Mouse (Mus musculus) small intestine, adult 2 months (tissue): ENCODE results near the gene Kng1. TPM values are rescaled to one million over a fixed set of nuclear protein-coding genes. Genes with fewer than 3 reads are reported as not detected.
A peak's percentile ranks its signal among the peaks of the same experiment; 100 is the strongest.

Experiments used
- H3K27ac ChIP-seq: fragments of 200-500 bp; 2 replicates; pipeline ENCODE4 v1.5.1; 2012; ENCODE audit warnings: low read depth, low read length, control low read depth, inconsistent platforms; ENCODE audit not compliant: insufficient read depth
- H3K27me3 ChIP-seq: fragments of 200-500 bp; 2 replicates; pipeline ENCODE4 v1.6.1; 2012; ENCODE audit warnings: mild to moderate bottlenecking, moderate library complexity, low read length, inconsistent platforms; ENCODE audit not compliant: control insufficient read depth, insufficient read depth
- H3K36me3 ChIP-seq: fragments of 200-500 bp; 2 replicates; pipeline ENCODE4 v1.6.1; 2012; ENCODE audit warnings: mild to moderate bottlenecking, low read length, control low read depth, inconsistent platforms; ENCODE audit not compliant: control insufficient read depth, insufficient read depth
- H3K4me1 ChIP-seq: fragments of 200-500 bp; 2 replicates; pipeline ENCODE4 v1.6.1; 2012; ENCODE audit warnings: low read length, inconsistent platforms, mixed read lengths; ENCODE audit not compliant: control insufficient read depth, insufficient read depth, insufficient read length
- H3K4me3 ChIP-seq: fragments of 200-500 bp; 2 replicates; pipeline ENCODE4 v1.5.1; 2012; ENCODE audit warnings: low read depth, mild to moderate bottlenecking, control low read depth, inconsistent platforms, low read length, moderate library complexity
- CTCF ChIP-seq: fragments of 200-500 bp; IDR thresholded peaks from 2 replicates; pipeline ENCODE4 v1.5.1; 2012; ENCODE audit warnings: low read depth, mild to moderate bottlenecking, control low read depth, inconsistent platforms, low read length, moderate library complexity, mixed read lengths; ENCODE audit not compliant: insufficient replicate concordance, insufficient read length; ENCODE audit errors: extremely low read depth
- POLR2A ChIP-seq: fragments of 200-500 bp; IDR thresholded peaks from 2 replicates; pipeline ENCODE4 v1.6.1; 2012; ENCODE audit warnings: low read depth, mild to moderate bottlenecking, control low read depth, inconsistent platforms, low read length, moderate library complexity
- whole genome bisulfite sequencing: fragments of 180-500 bp; shearing (Covaris S2); methylation state at CpG from one replicate; pipeline ENCODE4 v1.1.7; 2018; 5-methylcytosine and 5-hydroxymethylcytosine counted together
- polyA plus RNA-seq: library from polyadenylated mRNA; depleted of rRNA; stranded (reverse); fragments of >200 nt; gene quantifications from 2 replicates; pipeline ENCODE4 v1.2.3, GENCODE M21; 2012

Kng1 gene
- polyA plus RNA-seq, 1 experiment = not detected

GRCm38 (mm10) chr16:23113903-23114302, 56.2 kb downstream of the Kng1 start:
- Histone ChIP-seq H3K4me3 (no peak overlapping the region), H3K4me1 (no peaks in the 10 kb centered on the region; the same call in 1 of the 2 replicates), H3K27me3 (no peaks in the 10 kb centered on the region), H3K36me3 (peaks cover 51% of the 10 kb centered on the region), H3K27ac (no peak overlapping the region)
- TF ChIP-seq CTCF = no peak
- TF ChIP-seq POLR2A = no peak

- Histone ChIP-seq H3K4me1 (no peaks in the 10 kb centered on the region; the same call in 1 of the 2 replicates), H3K36me3 (peaks cover 44% of the 10 kb centered on the region), H3K4me3 (no peak overlapping the region), H3K27ac (no peak overlapping the region), H3K27me3 (no peaks in the 10 kb centered on the region)
- no peak for TF ChIP-seq POLR2A
- no peak for TF ChIP-seq CTCF
- WGBS = 56% methylated on average over 5 of the region's 5 CpGs
Observed at GRCm38 (mm10) chr16:23114339-23115171, 56.9 kb downstream of the Kng1 start.

GRCm38 (mm10) chr16:23115486-23115885, 57.8 kb downstream of the Kng1 start:
- no peak overlapping the region for H3K4me3 ChIP-seq
- H3K27me3 ChIP-seq = no peaks in the 10 kb centered on the region
- 70% methylated on average over 3 of the region's 3 CpGs for WGBS
- no peaks in the 10 kb centered on the region; the same call in 1 of the 2 replicates for H3K4me1 ChIP-seq
- peaks cover 39% of the 10 kb centered on the region for H3K36me3 ChIP-seq
- TF ChIP-seq POLR2A = no peak
- no peak for TF ChIP-seq CTCF
- no peak overlapping the region for H3K27ac ChIP-seq

DNA sequence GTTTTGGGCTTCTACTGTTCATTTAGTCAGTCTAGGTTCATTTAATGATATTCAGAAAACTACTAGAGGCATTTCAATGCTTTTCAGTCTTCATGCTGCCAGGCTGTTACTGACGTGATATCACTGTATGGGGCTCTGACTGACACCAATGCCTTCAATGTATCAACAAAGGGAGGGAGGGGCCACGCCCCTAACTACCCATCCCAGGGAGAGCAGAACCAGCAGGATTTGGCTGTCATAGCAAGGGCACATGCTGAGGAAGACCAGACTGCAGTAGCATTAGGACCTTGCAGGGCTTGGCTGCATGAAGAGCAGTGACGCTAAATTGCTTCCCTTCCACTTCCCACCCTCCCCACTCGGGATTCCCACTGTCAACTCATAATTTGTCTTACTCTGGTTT, 59.5 kb downstream of the Kng1 start:
- Histone ChIP-seq H3K4me3 (no peak overlapping the region), H3K27ac (no peak overlapping the region)
- 65% methylated on average over 4 of the region's 4 CpGs for WGBS

DNA sequence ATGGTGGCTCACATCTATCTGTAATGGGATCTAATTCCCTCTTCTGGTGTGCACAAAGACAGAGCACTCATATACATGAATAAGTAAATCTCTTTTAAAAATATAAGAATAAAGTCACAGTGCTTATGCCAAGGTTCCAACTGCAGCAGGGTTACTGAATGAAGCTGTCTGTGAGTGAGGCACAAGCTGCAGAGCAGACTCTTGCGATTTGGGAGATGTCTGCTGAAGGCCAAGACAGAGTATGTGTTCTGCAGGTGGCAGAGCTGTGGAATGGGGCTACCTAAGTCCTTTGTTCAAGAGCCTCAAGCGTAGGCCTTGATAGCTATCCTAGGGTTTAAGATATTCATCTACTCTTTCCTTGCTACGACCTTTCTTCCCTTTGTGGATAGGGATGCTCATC, 64.8 kb downstream of the Kng1 start:
- Histone ChIP-seq H3K4me3 (no peak overlapping the region), H3K4me1 (no peaks in the 10 kb centered on the region), H3K27me3 (no peaks in the 10 kb centered on the region), H3K27ac (no peak overlapping the region), H3K36me3 (peaks cover 12% of the 10 kb centered on the region)
- no peak for TF ChIP-seq POLR2A
- no peak for TF ChIP-seq CTCF
- 93% methylated on average over 3 of the region's 3 CpGs for WGBS

More for the DNA sequence above, 59.5 kb downstream of the Kng1 start:
- no peaks in the 10 kb centered on the region for H3K4me1 ChIP-seq
- TF ChIP-seq POLR2A = no peak
- TF ChIP-seq CTCF = no peak
- H3K36me3 ChIP-seq = peaks cover 32% of the 10 kb centered on the region
- H3K27me3 ChIP-seq = no peaks in the 10 kb centered on the region

GRCm38 (mm10) chr16:23123104-23123503, 65.4 kb downstream of the Kng1 start:
- Histone ChIP-seq H3K27me3 (no peaks in the 10 kb centered on the region), H3K36me3 (peaks cover 11% of the 10 kb centered on the region), H3K4me3 (no peak overlapping the region), H3K27ac (no peak overlapping the region), H3K4me1 (no peaks in the 10 kb centered on the region)
- 89% methylated on average over 4 of the region's 4 CpGs for WGBS
- no peak for TF ChIP-seq CTCF
- no peak for TF ChIP-seq POLR2A

DNA sequence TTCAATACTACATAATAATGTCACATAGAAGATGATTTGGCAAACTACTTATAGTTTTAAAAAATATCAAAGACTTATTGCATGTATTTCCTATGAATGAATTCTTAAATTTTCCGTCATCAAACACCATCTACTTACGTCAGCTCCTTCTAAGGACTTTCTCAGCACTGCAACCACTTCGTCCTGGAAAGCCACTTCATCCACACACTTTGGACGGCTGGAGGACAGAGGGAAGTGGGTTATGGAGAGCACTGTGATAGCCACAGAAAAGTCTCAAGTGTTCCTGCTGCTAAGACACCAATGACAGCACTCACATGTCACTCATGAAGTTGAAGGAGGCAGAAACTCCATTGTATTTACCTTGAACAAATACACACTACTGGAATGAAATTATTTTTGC, 66.7 kb downstream of the Kng1 start:
- no peaks in the 10 kb centered on the region for H3K27me3 ChIP-seq
- 92% methylated on average over 4 of the region's 4 CpGs for WGBS
- no peak overlapping the region for H3K27ac ChIP-seq

GRCm38 (mm10) chr16:23127311-23127672, 69.6 kb downstream of the Kng1 start:
- Histone ChIP-seq H3K36me3 (peaks cover 3% of the 10 kb centered on the region), H3K4me1 (peaks cover 2% of the 10 kb centered on the region; the same call in 1 of the 2 replicates), H3K27ac (no peak overlapping the region), H3K27me3 (no peaks in the 10 kb centered on the region), H3K4me3 (peak overlapping the region; percentile 71)
- no peak for TF ChIP-seq POLR2A
- no peak for TF ChIP-seq CTCF
- 1% methylated on average over 4 of the region's 4 CpGs for WGBS

More for the DNA sequence above, 66.7 kb downstream of the Kng1 start:
- H3K4me1 ChIP-seq = peaks cover 2% of the 10 kb centered on the region; the same call in 1 of the 2 replicates
- TF ChIP-seq POLR2A = no peak
- TF ChIP-seq CTCF = no peak
- H3K36me3 ChIP-seq = peaks cover 11% of the 10 kb centered on the region
- H3K4me3 ChIP-seq = no peak overlapping the region
